Mouse (Mus musculus) G1E (cell line): ENCODE measurements at regions not wholly inside any gene's neighbourhood (a gene's known extent, or its start where the extent isn't known, plus 50 kb on each side); places are given as distances from the start of the nearest gene placed in this dataset.

Experiments used
- CTCF ChIP-seq: IDR thresholded peaks from 2 replicates; pipeline ENCODE4 v1.5.1; 2012; ENCODE audit warnings: low read depth, low read length, inconsistent platforms, mixed read lengths
- GATA1 ChIP-seq: IDR thresholded peaks from 2 replicates; pipeline ENCODE4 v1.6.1; 2012; ENCODE audit warnings: borderline replicate concordance, low read length, inconsistent platforms, mixed read lengths
- TAL1 ChIP-seq: conservative IDR thresholded peaks from 2 replicates; pipeline ENCODE4 v1.6.1; 2012; ENCODE audit warnings: low read depth, low read length, inconsistent platforms, mixed read lengths

- TF ChIP-seq CTCF (no peak), GATA1 (no peak), TAL1 (no peak)
Observed at GRCm38 (mm10) chr4:106129803-106130202, 186.2 kb upstream of the Usp24 start.
